In the genomic region with DNA sequence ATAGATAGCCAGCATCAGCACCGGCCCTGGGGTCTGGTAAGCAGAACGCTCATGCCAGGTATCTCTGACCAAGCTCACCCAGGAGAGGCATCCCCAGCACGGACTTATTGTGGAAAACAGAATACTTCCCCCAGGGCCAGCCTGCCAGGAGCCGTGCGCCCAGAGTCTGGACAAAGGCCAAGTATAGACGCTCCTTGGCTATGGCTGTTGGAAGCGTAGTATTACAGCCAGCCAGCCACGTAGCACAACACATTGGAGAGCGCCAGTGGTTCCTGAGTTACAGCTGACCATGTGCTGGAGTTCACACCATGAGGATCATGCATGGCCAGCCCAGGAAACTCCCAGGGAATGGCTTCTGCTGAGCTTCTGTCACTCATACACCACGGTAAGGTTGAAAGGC, we compare ENCODE assay signal across 12 mouse cellular contexts. TPM values are rescaled to one million over a fixed set of nuclear protein-coding genes. Genes with fewer than 3 reads are reported as not detected.
DNase-seq lines count a peak whose midpoint lies in the region; ATAC-seq and TF ChIP-seq lines count a peak whose summit lies in the region.
"Had no signal": no experiment of that assay in that cellular context is flagged by ENCODE, and none has a peak within 500 bp of the region (broad histone marks: within the 10 kb centered on the region; RNA-seq: fewer than 3 reads in every experiment).

No protein-coding gene starts in this region.

- no peak overlapping the region; the same call in 1 of the 2 replicates for H3K27ac ChIP-seq in neural tube, embryonic 13.5 days (replicated peaks)
- H3K27ac ChIP-seq in stomach, postnatal 0 days (replicated peaks): no peak overlapping the region
- H3K27ac ChIP-seq in liver, embryonic 11.5 days (ENCODE audit: low read depth, low read length): no peak overlapping the region
- H3K27ac ChIP-seq: limb, embryonic 15.5 days; macrophage had no signal

- H3K4me1 ChIP-seq in neural tube, embryonic 13.5 days (replicated peaks): peaks cover 39% of the 10 kb centered on the region
- no peaks in the 10 kb centered on the region for H3K4me1 ChIP-seq in stomach, postnatal 0 days (replicated peaks; ENCODE audit: control insufficient read depth, insufficient read depth)
- H3K4me1 ChIP-seq in liver, embryonic 11.5 days (replicated peaks; ENCODE audit: control insufficient read depth, insufficient read depth, low read length): no peaks in the 10 kb centered on the region; the same call in 1 of the 2 replicates

- WGBS in neural tube, embryonic 13.5 days: 70% methylated on average over 10 of the region's 10 CpGs
- WGBS in stomach, postnatal 0 days: 79% methylated on average over 10 of the region's 10 CpGs
- 90% methylated on average over 10 of the region's 10 CpGs for WGBS in liver, embryonic 11.5 days

- H3K9ac ChIP-seq in neural tube, embryonic 13.5 days: no peak overlapping the region
- no peak overlapping the region for H3K9ac ChIP-seq in stomach, postnatal 0 days (ENCODE audit: low read length)
- no peak overlapping the region for H3K9ac ChIP-seq in liver, embryonic 11.5 days (ENCODE audit: low read depth, low read length)
- H3K9ac ChIP-seq: limb, embryonic 15.5 days had no signal

- no peaks in the 10 kb centered on the region for H3K27me3 ChIP-seq in neural tube, embryonic 13.5 days
- no peaks in the 10 kb centered on the region for H3K27me3 ChIP-seq in stomach, postnatal 0 days (ENCODE audit: control insufficient read depth, insufficient read depth, low read length)
- no peaks in the 10 kb centered on the region for H3K27me3 ChIP-seq in liver, embryonic 11.5 days (replicated peaks; ENCODE audit: control insufficient read depth, insufficient read depth, low read length)
- H3K27me3 ChIP-seq: limb, embryonic 15.5 days had no signal

- peaks cover 13% of the 10 kb centered on the region; the same call in 1 of the 2 replicates for H3K36me3 ChIP-seq in neural tube, embryonic 13.5 days
- no peaks in the 10 kb centered on the region; the same call in 1 of the 2 replicates for H3K36me3 ChIP-seq in stomach, postnatal 0 days (ENCODE audit: control insufficient read depth, insufficient read depth, low read length)
- no peaks in the 10 kb centered on the region; the same call in 1 of the 2 replicates for H3K36me3 ChIP-seq in liver, embryonic 11.5 days (ENCODE audit: control insufficient read depth, insufficient read depth, low read length)

- no peak overlapping the region for H3K4me2 ChIP-seq in neural tube, embryonic 13.5 days
- H3K4me2 ChIP-seq in stomach, postnatal 0 days (replicated peaks; ENCODE audit: low read depth): no peak overlapping the region
- no peak overlapping the region for H3K4me2 ChIP-seq in liver, embryonic 11.5 days
- H3K4me2 ChIP-seq: limb, embryonic 15.5 days had no signal

- no peaks in the 10 kb centered on the region for H3K9me3 ChIP-seq in neural tube, embryonic 13.5 days
- no peaks in the 10 kb centered on the region for H3K9me3 ChIP-seq in stomach, postnatal 0 days (ENCODE audit: control insufficient read depth, low read length)
- no peaks in the 10 kb centered on the region for H3K9me3 ChIP-seq in liver, embryonic 11.5 days (ENCODE audit: control insufficient read depth, low read length)
- H3K9me3 ChIP-seq: limb, embryonic 15.5 days had no signal

- no peak for TF ChIP-seq CTCF in stomach, postnatal 0 days (IDR thresholded peaks at IDR 0.05; ENCODE audit: low read depth)

- H3K4me3 ChIP-seq in neural tube, embryonic 13.5 days: no peak overlapping the region
- no peak overlapping the region for H3K4me3 ChIP-seq in stomach, postnatal 0 days (ENCODE audit: low read depth, low read length)
- H3K4me3 ChIP-seq in liver, embryonic 11.5 days (ENCODE audit: low read depth, low read length): no peak overlapping the region
- H3K4me3 ChIP-seq: limb, embryonic 15.5 days had no signal

- DNase-seq in gastrocnemius, adult 18-20 months (ENCODE audit: low spot score): peak; percentile 65
- DNase-seq in gastrocnemius, postnatal 4 days (ENCODE audit: low spot score in 2 of 2): no peak
- DNase-seq in neural tube, embryonic 10.5 days (ENCODE audit: extremely low spot score, low spot score): no peak
- DNase-seq in heart, postnatal 4 days: peak; percentile 61
- DNase-seq in stomach, postnatal 0 days (ENCODE audit: low spot score): no peak
- no peak for DNase-seq in liver, embryonic 11.5 days (ENCODE audit: low spot score)
- DNase-seq: kidney, adult 11 months had no signal

- 0 out of 2 replicates have a peak, but pooled peaks have one; percentile 36 for ATAC-seq in neural tube, embryonic 13.5 days (ENCODE audit: low read depth)
- 0 out of 2 replicates have a peak, but pooled peaks have one; percentile 33 for ATAC-seq in stomach, postnatal 0 days (ENCODE audit: low FRiP score, low TSS enrichment)
- no peak for ATAC-seq in erythroid progenitor cell, adult 5-6 weeks (replicated peaks; ENCODE audit: low FRiP score, poor library complexity, severe bottlenecking)
- no peak for ATAC-seq in liver, embryonic 11.5 days (replicated peaks; ENCODE audit: low FRiP score)
- ATAC-seq: CD4-positive, CD25-positive, alpha-beta regulatory T cell, adult 4 months had no signal

- TF ChIP-seq EP300 in stomach, postnatal 0 days (optimal IDR thresholded peaks at IDR 0.05): no peak

RNA-seq across cellular contexts. Expression of a gene that starts 55.2 kb away (rescaled TPM):
- 10 to 100 TPM; 11.3 to 12.6 TPM for total RNA-seq in gastrocnemius, adult 18-20 months (2021)
- total RNA-seq in gastrocnemius, postnatal 4 days (2021): 10 to 100 TPM; 16.1 to 18.8 TPM
- polyA plus RNA-seq in neural tube, embryonic 13.5 days (2015; fragmentation: Nextera tagmentation; extraction: Ambion mirVana): 24.9 and 26.2 TPM in 2 replicates
- 10 to 100 TPM; 26.2 to 27.6 TPM for total RNA-seq in heart, postnatal 4 days (2021)
- 16.3 and 17.7 TPM in 2 replicates for polyA plus RNA-seq in stomach, postnatal 0 days (2015; fragmentation: Nextera tagmentation; extraction: Ambion mirVana)
- 2.9 and 3.4 TPM in 2 replicates for total RNA-seq in erythroid progenitor cell, adult 5-6 weeks (2015; ENCODE audit: low replicate concordance)
- 0.53 and 4.9 TPM in 2 replicates for total RNA-seq in erythroid progenitor cell, adult 5-6 weeks (2017; ENCODE audit: low replicate concordance)
- 23.8 and 29.1 TPM in 2 replicates for polyA plus RNA-seq in liver, embryonic 11.5 days (2014; fragmentation: Nextera tagmentation; extraction: Ambion mirVana)

Comparison
In these comparisons a context has a peak if more than half of its experiments do, and no peak if none do; other contexts are left out.
1. DNase-seq: peak in gastrocnemius, adult 18-20 months (single experiment) and heart, postnatal 4 days (single experiment); none in gastrocnemius, postnatal 4 days (0 of 2), neural tube, embryonic 10.5 days (single experiment), stomach, postnatal 0 days (single experiment) and liver, embryonic 11.5 days (single experiment).
2. ATAC-seq: peak in neural tube, embryonic 13.5 days (single experiment) and stomach, postnatal 0 days (single experiment); none in erythroid progenitor cell, adult 5-6 weeks (single experiment) and liver, embryonic 11.5 days (single experiment).